Mouse (Mus musculus): Measurements from ENCODE around the gene Iqcf3. TPM values are rescaled to one million over a fixed set of nuclear protein-coding genes. Genes with fewer than 3 reads are reported as not detected.

The Iqcf3 gene
- polyA plus RNA-seq, 1 experiment from 2014 or later: not detected

DNA sequence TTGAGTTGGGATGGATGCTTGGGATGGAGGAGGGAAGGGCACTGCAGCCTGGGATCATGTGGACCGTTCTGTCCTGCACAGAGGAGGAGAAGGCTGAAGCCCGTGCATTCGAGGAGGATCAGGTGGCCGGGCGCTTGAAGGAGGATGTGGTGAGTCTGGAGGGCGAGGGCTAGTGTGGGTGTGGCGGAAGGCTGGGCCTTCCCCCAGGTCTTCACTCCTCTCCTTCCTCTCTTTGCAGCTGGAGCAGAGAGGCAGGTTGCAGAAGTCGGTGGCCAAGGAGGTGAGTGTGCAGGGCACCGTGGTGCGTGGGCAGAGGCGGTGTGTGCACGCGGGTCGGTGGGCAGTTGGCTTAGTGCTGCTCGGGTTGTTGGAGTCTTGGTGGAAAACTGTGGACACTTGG lies 80.4 kb downstream of the Iqcf3 start:
- Histone ChIP-seq H3K4me3 (no peak overlapping the region), H3K9me3 (replicated peaks) (no peaks in the 10 kb centered on the region), H3K9ac (no peak overlapping the region), H3K4me1 (replicated peaks) (peaks cover 15% of the 10 kb centered on the region), H3K36me3 (peaks cover 59% of the 10 kb centered on the region), H3K4me2 (no peak overlapping the region), H3K27me3 (replicated peaks) (no peaks in the 10 kb centered on the region), H3K27ac (ENCODE audit: poor library complexity, severe bottlenecking) (no peak overlapping the region)
- WGBS: 91% methylated on average over 15 of the region's 15 CpGs
- ATAC-seq (ENCODE audit: insufficient number of reproducible peaks, low FRiP score): no peak

DNA sequence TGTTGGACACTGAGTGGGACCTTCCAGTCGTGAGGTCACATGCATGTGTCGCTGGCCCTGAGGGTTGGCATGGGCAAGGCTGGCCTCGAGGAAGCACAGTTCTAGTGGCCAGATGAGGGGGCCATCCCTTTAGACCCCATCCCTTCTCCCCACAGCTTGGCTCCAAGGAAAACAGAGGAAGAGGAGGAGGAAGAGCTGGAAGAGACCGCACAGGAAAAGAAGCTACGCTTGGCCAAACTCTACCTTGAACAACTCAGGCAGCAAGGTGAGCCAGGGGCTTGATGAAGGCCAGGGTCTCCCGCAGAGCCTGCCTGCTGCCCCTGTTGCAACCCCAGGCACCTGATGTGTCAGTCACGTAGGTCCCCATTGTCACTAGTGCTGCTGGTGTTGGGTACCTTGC lies 80.9 kb downstream of the Iqcf3 start:
- H3K4me1 ChIP-seq (replicated peaks): peaks cover 20% of the 10 kb centered on the region
- no peaks in the 10 kb centered on the region for H3K9me3 ChIP-seq (replicated peaks)
- H3K4me3 ChIP-seq: no peak overlapping the region
- H3K9ac ChIP-seq: no peak overlapping the region
- H3K4me2 ChIP-seq: no peak overlapping the region
- ATAC-seq (ENCODE audit: insufficient number of reproducible peaks, low FRiP score): no peak
- WGBS: 90% methylated on average over 7 of the region's 7 CpGs
- H3K36me3 ChIP-seq: peaks cover 53% of the 10 kb centered on the region
- no peaks in the 10 kb centered on the region for H3K27me3 ChIP-seq (replicated peaks)
- no peak overlapping the region for H3K27ac ChIP-seq (ENCODE audit: poor library complexity, severe bottlenecking)

DNA sequence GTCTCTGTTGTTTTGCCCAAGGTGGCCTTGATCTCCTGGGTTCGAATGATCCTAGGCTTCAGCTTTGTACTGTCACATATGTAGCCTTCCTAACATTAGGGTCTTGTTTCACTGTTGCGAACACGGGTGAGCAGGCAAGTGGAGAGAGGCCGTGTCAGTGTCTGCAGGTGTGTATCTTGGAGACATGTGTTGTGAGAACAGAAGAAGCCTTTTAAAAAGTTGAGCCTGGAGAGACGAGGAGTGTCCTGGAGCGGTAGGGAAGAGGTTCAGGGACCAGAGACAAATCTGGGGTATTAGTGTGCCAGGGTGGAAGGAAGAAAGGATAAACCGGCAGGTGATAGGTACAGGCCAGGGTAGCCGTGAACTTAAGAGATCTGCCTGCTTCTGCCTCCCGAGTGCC lies 83.3 kb downstream of the Iqcf3 start:
- peaks cover 35% of the 10 kb centered on the region for H3K4me1 ChIP-seq (replicated peaks)
- peaks cover 29% of the 10 kb centered on the region for H3K36me3 ChIP-seq
- 76% methylated on average over 9 of the region's 9 CpGs for WGBS
- H3K27me3 ChIP-seq (replicated peaks): no peaks in the 10 kb centered on the region
- H3K4me2 ChIP-seq: peak overlapping the region; percentile 93
- no peak overlapping the region for H3K27ac ChIP-seq (ENCODE audit: poor library complexity, severe bottlenecking)
- peak overlapping the region; percentile 77 for H3K4me3 ChIP-seq
- H3K9ac ChIP-seq: peak overlapping the region; percentile 77
- no peaks in the 10 kb centered on the region for H3K9me3 ChIP-seq (replicated peaks)
- ATAC-seq (ENCODE audit: insufficient number of reproducible peaks, low FRiP score): no peak

DNA sequence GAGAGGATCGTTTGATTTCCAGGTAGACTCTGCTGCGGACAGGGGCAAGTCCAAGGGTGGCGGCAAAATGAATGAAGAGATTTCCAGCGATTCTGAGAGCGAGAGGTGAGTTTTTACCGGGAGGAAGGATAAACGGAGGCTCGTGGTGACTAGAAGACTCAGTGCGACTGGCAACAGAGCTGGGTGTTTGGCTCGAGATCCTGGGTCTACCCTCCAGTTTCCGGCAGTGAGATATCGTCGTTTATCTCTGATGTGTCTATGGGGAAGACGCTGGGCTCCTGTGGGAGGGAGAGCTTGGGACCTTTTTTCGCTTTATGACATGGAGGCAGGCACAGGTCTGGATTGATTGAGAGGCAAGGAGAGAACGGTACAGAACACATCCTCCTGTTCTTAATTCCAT lies 83.8 kb downstream of the Iqcf3 start:
- H3K4me2 ChIP-seq: peak overlapping the region; percentile 93
- H3K27me3 ChIP-seq (replicated peaks): no peaks in the 10 kb centered on the region
- H3K36me3 ChIP-seq: peaks cover 24% of the 10 kb centered on the region
- WGBS: under 1% methylated on average over 16 of the region's 16 CpGs
- no peak for ATAC-seq (ENCODE audit: insufficient number of reproducible peaks, low FRiP score)
- H3K4me1 ChIP-seq (replicated peaks): peaks cover 36% of the 10 kb centered on the region
- no peaks in the 10 kb centered on the region for H3K9me3 ChIP-seq (replicated peaks)
- H3K4me3 ChIP-seq: peak overlapping the region; percentile 77
- peak overlapping the region; percentile 77 for H3K9ac ChIP-seq
- 0 out of 2 replicates have a peak overlapping the region, but pooled peaks have one; percentile 6 for H3K27ac ChIP-seq (ENCODE audit: poor library complexity, severe bottlenecking)

DNA sequence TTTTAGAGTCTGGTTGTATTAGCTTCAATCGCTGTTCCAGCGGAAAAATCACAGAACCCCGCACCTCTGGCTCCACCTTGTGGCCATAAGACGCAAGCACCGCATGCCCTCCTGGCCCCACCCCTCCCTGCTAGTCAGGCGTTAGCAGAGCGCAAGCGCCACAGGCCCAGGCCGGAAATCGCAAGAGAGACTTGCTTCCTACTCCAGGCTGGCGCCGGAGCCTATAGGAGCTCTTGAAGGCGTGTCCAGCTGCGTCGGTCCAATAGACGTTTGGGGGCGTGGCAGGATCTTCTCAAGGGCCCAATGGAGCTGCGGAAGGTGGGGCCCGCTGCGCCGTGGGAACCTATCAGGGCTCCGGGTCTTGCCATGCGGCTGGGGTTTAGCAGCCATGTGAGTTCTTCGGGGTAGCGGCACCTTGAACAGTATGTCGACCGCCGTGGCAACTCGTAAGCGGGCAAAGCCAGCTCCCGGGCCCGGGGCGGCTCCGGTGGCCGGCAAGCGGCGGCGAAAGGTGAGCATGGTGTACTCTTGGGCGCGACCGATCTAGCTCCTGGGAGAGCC lies 84.4 kb downstream of the Iqcf3 start, which contains the start of gene Parp3:
TSS of gene Parp3 (minus strand) at position 26 of the 561 bp plus-strand sequence.
- Histone ChIP-seq H3K36me3 (peaks cover 18% of the 10 kb centered on the region), H3K9me3 (replicated peaks) (no peaks in the 10 kb centered on the region), H3K4me3 (peak within 1 kb of the TSS; percentile 77), H3K4me2 (peak within 1 kb of the TSS; percentile 93), H3K9ac (peak within 1 kb of the TSS; percentile 77), H3K27ac (ENCODE audit: poor library complexity, severe bottlenecking) (0 out of 2 replicates have a peak within 1 kb of the TSS, but pooled peaks have one; percentile 6), H3K4me1 (replicated peaks) (peaks cover 42% of the 10 kb centered on the region), H3K27me3 (replicated peaks) (no peaks in the 10 kb centered on the region)
- ATAC-seq (ENCODE audit: insufficient number of reproducible peaks, low FRiP score): peak; percentile 97
- WGBS: 0% methylated on average over 41 of the region's 41 CpGs

DNA sequence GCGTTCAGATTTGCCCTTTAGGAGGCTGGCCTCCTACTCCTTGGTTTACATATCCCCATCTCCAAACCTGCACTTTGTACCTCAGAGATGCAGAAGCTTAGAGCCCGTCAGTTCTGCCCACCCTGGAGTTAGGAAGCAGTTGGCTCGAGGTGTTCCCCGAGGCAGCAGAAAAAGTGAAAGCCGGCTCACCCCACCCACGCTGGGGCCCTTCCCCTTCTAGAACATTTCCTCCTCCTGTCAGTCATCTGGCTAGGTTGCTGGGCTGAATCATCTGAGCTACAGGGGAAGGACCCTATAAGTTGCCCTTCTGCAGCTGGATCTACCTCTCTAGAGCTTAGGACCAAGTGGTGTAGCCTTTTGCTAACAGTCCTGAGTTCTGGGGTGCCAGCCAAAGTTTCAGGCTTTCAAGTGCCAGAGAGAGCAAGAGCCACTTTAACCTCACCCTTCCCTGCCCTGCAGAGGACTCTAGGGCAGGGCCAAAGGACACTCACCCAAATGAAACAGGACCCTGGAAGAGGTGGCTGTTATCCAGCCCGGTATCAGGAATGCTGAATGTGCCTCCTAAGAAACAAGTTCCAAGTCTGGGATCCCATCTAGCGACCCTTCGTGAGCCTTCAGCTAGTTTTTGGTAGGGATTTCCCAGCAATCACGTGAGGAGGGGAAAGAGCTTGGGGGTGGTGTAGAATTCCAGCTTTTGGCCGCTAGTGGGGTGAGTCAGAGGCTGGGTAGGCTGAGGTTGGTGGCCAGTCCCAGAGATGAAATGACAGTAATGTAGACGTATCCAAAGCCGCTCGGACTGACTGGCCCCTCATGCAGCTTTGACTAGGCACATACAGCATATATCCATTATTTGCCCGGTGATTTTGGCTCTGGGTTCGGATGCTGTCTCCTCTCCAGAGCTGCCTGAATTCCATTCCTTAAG lies 85.2 kb downstream of the Iqcf3 start:
- Histone ChIP-seq H3K36me3 (peaks cover 11% of the 10 kb centered on the region), H3K4me3 (peak overlapping the region; percentile 77), H3K9ac (peak overlapping the region; percentile 50; the same call in 1 of the 2 replicates), H3K9me3 (replicated peaks) (no peaks in the 10 kb centered on the region), H3K4me2 (peak overlapping the region; percentile 93), H3K27ac (ENCODE audit: poor library complexity, severe bottlenecking) (no peak overlapping the region), H3K27me3 (replicated peaks) (no peaks in the 10 kb centered on the region), H3K4me1 (replicated peaks) (peaks cover 48% of the 10 kb centered on the region)
- peak; percentile 12 for ATAC-seq (ENCODE audit: insufficient number of reproducible peaks, low FRiP score)
- 28% methylated on average over 16 of the region's 16 CpGs for WGBS

DNA sequence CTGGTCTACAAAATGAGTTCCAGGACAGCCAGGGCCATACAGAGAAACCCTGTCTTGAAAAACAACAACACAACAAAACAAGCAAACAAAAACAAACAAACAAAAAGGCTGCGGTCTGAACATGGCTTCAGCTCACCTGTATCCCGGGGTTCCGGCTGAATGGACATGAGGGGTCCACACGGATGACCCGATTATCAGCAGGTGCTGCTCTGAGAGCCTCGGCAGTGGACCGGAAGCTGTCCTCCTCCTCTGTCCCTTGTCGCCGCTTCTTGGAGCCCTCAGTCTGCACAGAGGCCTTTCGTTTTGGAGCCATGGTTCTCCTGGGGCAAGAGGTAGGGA lies 85.8 kb downstream of the Iqcf3 start, which contains the start of gene Rrp9:
TSS of gene Rrp9 (plus strand) at position 301 of the 339 bp plus-strand sequence.
- H3K27ac ChIP-seq (ENCODE audit: poor library complexity, severe bottlenecking): no peak within 1 kb of the TSS
- WGBS: 81% methylated on average over 10 of the region's 10 CpGs

DNA sequence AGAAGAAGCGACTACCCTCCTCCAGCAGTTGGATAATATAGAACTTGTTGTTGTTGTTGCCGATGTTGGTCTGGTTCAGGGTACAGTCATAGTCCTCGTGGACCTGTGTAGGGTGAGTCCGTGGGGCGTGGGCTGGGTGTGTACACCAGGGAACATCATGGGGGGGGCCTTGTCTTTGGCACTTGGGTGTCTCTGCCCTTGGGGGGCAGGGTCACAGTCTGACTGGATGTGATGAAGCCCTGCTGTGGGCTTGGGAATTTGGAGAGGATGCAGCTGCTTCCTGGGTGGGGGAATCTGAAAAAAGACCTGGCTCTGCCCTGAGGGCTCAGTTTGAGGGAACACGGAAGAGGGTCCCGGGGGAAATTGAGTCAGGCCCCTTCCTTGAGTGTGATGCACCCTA lies 86.4 kb downstream of the Iqcf3 start:
- no peaks in the 10 kb centered on the region for H3K27me3 ChIP-seq (replicated peaks)
- no peaks in the 10 kb centered on the region for H3K36me3 ChIP-seq
- H3K4me3 ChIP-seq: no peak overlapping the region
- no peak overlapping the region for H3K4me2 ChIP-seq
- ATAC-seq (ENCODE audit: insufficient number of reproducible peaks, low FRiP score): no peak
- 68% methylated on average over 7 of the region's 7 CpGs for WGBS
- H3K9me3 ChIP-seq (replicated peaks): no peaks in the 10 kb centered on the region
- no peak overlapping the region for H3K27ac ChIP-seq (ENCODE audit: poor library complexity, severe bottlenecking)
- peak overlapping the region; percentile 44 for H3K9ac ChIP-seq
- peaks cover 48% of the 10 kb centered on the region for H3K4me1 ChIP-seq (replicated peaks)

More for the DNA sequence above, 85.8 kb downstream of the Iqcf3 start, which contains the start of gene Rrp9:
- no peaks in the 10 kb centered on the region for H3K9me3 ChIP-seq (replicated peaks)
- H3K27me3 ChIP-seq (replicated peaks): no peaks in the 10 kb centered on the region
- H3K4me3 ChIP-seq: peak within 1 kb of the TSS; percentile 77
- peak within 1 kb of the TSS; percentile 50 for H3K9ac ChIP-seq
- H3K4me2 ChIP-seq: peak within 1 kb of the TSS; percentile 93
- H3K36me3 ChIP-seq: peaks cover 5% of the 10 kb centered on the region; the same call in 1 of the 2 replicates
- H3K4me1 ChIP-seq (replicated peaks): peaks cover 48% of the 10 kb centered on the region
- ATAC-seq (ENCODE audit: insufficient number of reproducible peaks, low FRiP score): no peak

DNA sequence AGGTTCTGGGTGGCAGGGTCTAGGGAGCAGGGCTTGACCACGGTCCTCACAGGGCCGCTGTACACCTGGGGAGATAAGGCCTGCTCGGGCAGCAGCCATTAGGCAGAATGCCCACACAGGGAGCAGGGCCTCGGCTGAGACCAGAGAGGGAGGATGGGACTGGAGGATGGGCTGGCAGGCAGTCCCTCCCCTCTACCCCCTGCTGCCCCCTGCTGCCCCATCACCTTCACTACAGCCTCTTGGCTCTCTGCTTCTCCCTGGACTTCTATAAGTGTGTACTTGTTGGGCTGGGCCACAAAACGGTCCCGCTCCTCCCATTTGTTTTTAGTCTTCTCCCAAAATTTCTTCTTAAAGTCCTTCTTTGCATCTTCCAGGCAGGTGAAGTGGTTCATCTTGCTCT lies 87.0 kb downstream of the Iqcf3 start:
- H3K4me3 ChIP-seq: no peak overlapping the region
- H3K27ac ChIP-seq (ENCODE audit: poor library complexity, severe bottlenecking): no peak overlapping the region
- no peaks in the 10 kb centered on the region for H3K36me3 ChIP-seq
- peak overlapping the region; percentile 44 for H3K9ac ChIP-seq
- H3K27me3 ChIP-seq (replicated peaks): no peaks in the 10 kb centered on the region
- 0 out of 2 replicates have a peak, but pooled peaks have one; percentile 0 for ATAC-seq (ENCODE audit: insufficient number of reproducible peaks, low FRiP score)
- H3K4me1 ChIP-seq (replicated peaks): peaks cover 48% of the 10 kb centered on the region
- H3K4me2 ChIP-seq: peak overlapping the region; percentile 1; the same call in 1 of the 2 replicates
- under 1% methylated on average over 6 of the region's 6 CpGs for WGBS
- H3K9me3 ChIP-seq (replicated peaks): no peaks in the 10 kb centered on the region

DNA sequence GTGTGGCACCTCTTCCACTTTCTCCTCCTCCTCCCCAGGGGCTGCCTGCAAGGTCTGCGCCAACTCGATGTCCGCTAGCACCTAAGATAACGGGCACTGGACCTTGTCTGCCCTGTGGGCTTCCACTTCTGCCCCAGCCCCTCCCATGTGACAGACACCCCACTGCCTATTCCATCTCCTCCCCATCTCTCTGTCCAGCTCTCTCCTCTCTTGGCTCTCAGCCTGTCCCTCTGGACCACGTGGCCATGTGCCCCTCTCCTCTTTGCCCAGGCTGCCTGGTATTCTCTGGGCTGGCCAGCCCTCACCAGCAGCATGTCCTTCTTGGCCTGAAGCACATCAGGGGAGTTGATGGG lies 87.7 kb downstream of the Iqcf3 start:
- no peak overlapping the region for H3K27ac ChIP-seq (ENCODE audit: poor library complexity, severe bottlenecking)
- no peaks in the 10 kb centered on the region for H3K36me3 ChIP-seq
- no peak overlapping the region for H3K4me3 ChIP-seq
- ATAC-seq (ENCODE audit: insufficient number of reproducible peaks, low FRiP score): no peak
- no peaks in the 10 kb centered on the region for H3K9me3 ChIP-seq (replicated peaks)
- H3K9ac ChIP-seq: no peak overlapping the region
- H3K4me1 ChIP-seq (replicated peaks): peaks cover 48% of the 10 kb centered on the region
- WGBS: 74% methylated on average over 5 of the region's 5 CpGs
- H3K4me2 ChIP-seq: no peak overlapping the region
- no peaks in the 10 kb centered on the region for H3K27me3 ChIP-seq (replicated peaks)

DNA sequence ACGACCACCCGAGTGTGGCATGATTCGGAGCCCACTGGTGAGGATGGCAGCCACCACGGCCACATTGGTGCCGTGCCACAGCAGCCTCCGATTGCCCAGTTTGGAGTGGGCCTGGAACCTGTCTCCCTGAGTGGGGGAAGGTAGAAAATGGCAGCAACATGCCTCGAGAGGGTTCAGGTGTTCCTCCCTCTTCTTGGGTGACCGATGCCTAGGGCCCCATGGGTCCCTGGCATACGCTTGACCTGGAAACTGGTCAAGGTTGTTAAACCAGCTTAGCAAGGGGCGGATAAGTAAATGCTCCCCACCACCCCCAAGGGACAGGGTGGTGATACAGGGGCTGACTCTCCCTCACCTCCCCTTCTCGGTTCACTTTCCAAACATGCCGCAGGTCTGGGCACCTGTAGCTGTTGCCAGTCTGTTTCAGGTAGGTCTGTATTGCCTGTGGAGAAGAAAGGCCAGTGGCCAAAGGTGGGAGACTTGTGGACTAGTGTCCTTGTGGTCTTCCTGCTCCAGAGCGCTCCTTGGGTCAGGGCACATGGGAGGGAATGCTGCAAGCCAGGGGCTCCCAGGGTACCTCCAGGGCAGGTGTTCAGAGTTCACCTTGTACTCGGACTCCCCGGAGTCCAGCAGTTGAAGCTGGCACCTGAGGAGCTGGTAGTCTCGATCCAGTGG lies 88.2 kb downstream of the Iqcf3 start:
- Histone ChIP-seq H3K4me2 (no peak overlapping the region), H3K4me3 (no peak overlapping the region), H3K27ac (ENCODE audit: poor library complexity, severe bottlenecking) (no peak overlapping the region), H3K36me3 (no peaks in the 10 kb centered on the region), H3K9me3 (replicated peaks) (no peaks in the 10 kb centered on the region), H3K27me3 (replicated peaks) (no peaks in the 10 kb centered on the region), H3K4me1 (replicated peaks) (peaks cover 46% of the 10 kb centered on the region), H3K9ac (0 out of 2 replicates have a peak overlapping the region, but pooled peaks have one; percentile 34)
- ATAC-seq (ENCODE audit: insufficient number of reproducible peaks, low FRiP score): no peak
- 83% methylated on average over 16 of the region's 16 CpGs for WGBS
